Mouse (Mus musculus) heart, postnatal 0 days (tissue): Measurements from ENCODE around the gene Prkg1.

Source experiments
- CTCF ChIP-seq: IDR thresholded peaks from 2 replicates; pipeline ENCODE4 v1.5.1; 2016; ENCODE audit warnings: antibody characterized with exemption, control low read depth, low read depth
- EP300 ChIP-seq: IDR thresholded peaks from 2 replicates; pipeline ENCODE4 v1.6.1; 2016; ENCODE audit warnings: antibody characterized with exemption, low read depth

GRCm38 (mm10) chr19:31813087-31813486 is 48.3 kb upstream of the Prkg1 start:
- TF ChIP-seq EP300 (no peak), CTCF (no peak)
